Mouse (Mus musculus) limb, embryonic 14.5 days (tissue): ENCODE measurements around the gene Gpld1. TPM values are rescaled to one million over a fixed set of nuclear protein-coding genes. Genes with fewer than 3 reads are reported as not detected.
A peak's percentile ranks its signal among the peaks of the same experiment; 100 is the strongest.
"Not testable (repeated sequence)": the region's sequence is repeated elsewhere in the genome, so short reads cannot be mapped to it uniquely, and the experiment has no call there.

Experiments
- ATAC-seq: fragments of 200-750 bp; cut with Nextera tagmentation; 2 replicates; pipeline ENCODE4 v1.8.0; 2017; ENCODE audit warnings: low read depth, moderate number of reproducible peaks, moderate TSS enrichment; ENCODE audit not compliant: low FRiP score
- DNase-seq: peaks from one replicate; pipeline ENCODE4 v3.0.0-alpha.2; 2015; ENCODE audit warnings: low spot score
- H3K27ac ChIP-seq: fragments of 300-500 bp; sonication (generic); replicated peaks from 2 replicates; pipeline ENCODE4 v1.5.1; 2014; ENCODE audit warnings: low read depth, mild to moderate bottlenecking, low read length, moderate library complexity, mixed read lengths
- H3K27me3 ChIP-seq: fragments of 300-500 bp; sonication (generic); 2 replicates; pipeline ENCODE4 v1.6.1; 2014; ENCODE audit warnings: low read length, mixed read lengths; ENCODE audit not compliant: control insufficient read depth, insufficient read depth
- H3K36me3 ChIP-seq: fragments of 300-500 bp; sonication (generic); 2 replicates; pipeline ENCODE4 v1.6.1; 2014; ENCODE audit warnings: mild to moderate bottlenecking, low read length, moderate library complexity, mixed read lengths; ENCODE audit not compliant: control insufficient read depth, insufficient read depth
- H3K4me1 ChIP-seq: fragments of 300-500 bp; sonication (generic); 2 replicates; pipeline ENCODE4 v1.6.1; 2014; ENCODE audit warnings: antibody characterized with exemption, low read length, mixed read lengths; ENCODE audit not compliant: control insufficient read depth, insufficient read depth
- H3K4me2 ChIP-seq: fragments of 300-500 bp; sonication (generic); replicated peaks from 2 replicates; pipeline ENCODE4 v1.6.1; 2014; ENCODE audit warnings: low read depth, mild to moderate bottlenecking, low read length, moderate library complexity; ENCODE audit not compliant: severe bottlenecking
- H3K4me3 ChIP-seq: fragments of 300-500 bp; sonication (generic); replicated peaks from 2 replicates; pipeline ENCODE4 v1.5.1; 2014; ENCODE audit warnings: low read length
- H3K9ac ChIP-seq: fragments of 300-500 bp; sonication (generic); 2 replicates; pipeline ENCODE4 v1.6.1; 2014; ENCODE audit warnings: mild to moderate bottlenecking, low read depth, low read length, moderate library complexity; ENCODE audit not compliant: severe bottlenecking
- H3K9me3 ChIP-seq: fragments of 300-500 bp; sonication (generic); 2 replicates; pipeline ENCODE4 v1.6.1; 2016; ENCODE audit warnings: low read length; ENCODE audit not compliant: control insufficient read depth
- POLR2A ChIP-seq: fragments of 200-500 bp; IDR thresholded peaks from 2 replicates; pipeline ENCODE4 v1.8.0; 2012; ENCODE audit warnings: inconsistent platforms, mild to moderate bottlenecking, moderate library complexity, borderline replicate concordance; ENCODE audit not compliant: insufficient read depth, insufficient read length; ENCODE audit errors: extremely low read depth
- WGBS: fragments of 180-500 bp; shearing (Covaris S2); extraction: QIAGEN DNeasy Blood & Tissue Kit; methylation state at CpG from one replicate; pipeline ENCODE4 v1.1.7; 2014; 5-methylcytosine and 5-hydroxymethylcytosine counted together
- polyA plus RNA-seq, 2 experiments: library from polyadenylated mRNA; depleted of rRNA in 1 of 2; stranded (reverse) in 1 of 2; unstranded in 1 of 2; fragments of >200 nt; fragmentation: Nextera tagmentation in 1 of 2; extraction: Ambion mirVana in 1 of 2; gene quantifications; 2 replicates each; pipeline versions ENCODE4 v1.2.1 to v1.2.3; 2012 to 2014

The Gpld1 gene
- polyA plus RNA-seq, 2 experiments, result 2.4 to 3.5 TPM

DNA sequence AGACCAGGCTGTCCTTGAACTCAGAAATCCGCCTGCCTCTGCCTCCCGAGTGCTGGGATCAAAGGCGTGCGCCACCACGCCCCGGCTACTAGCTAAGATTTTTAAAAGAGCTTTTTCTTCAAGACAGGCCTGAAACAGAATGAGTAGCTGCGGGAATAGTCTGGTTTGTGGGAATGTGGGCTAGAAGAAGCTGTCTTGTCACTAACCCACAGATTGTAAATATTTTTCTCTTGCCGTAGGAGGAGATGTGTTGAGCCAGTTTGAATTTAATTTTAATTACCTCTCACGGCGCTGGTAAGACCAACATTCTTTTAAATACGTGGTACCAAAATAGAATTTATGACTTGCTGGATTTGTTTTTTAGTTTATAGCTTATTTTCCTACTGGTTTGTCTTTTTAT is 15.7 kb downstream of the Gpld1 start:
- Histone ChIP-seq H3K36me3 (no peaks in the 10 kb centered on the region), H3K4me1 (no peaks in the 10 kb centered on the region), H3K4me2 (no peak overlapping the region), H3K27me3 (no peaks in the 10 kb centered on the region), H3K27ac (no peak overlapping the region), H3K9ac (no peak overlapping the region), H3K4me3 (no peak overlapping the region), H3K9me3 (no peaks in the 10 kb centered on the region)
- WGBS, result 74% methylated on average over 11 of the region's 11 CpGs
- no peak for TF ChIP-seq POLR2A
- ATAC-seq (no peak), DNase-seq (no peak)

DNA sequence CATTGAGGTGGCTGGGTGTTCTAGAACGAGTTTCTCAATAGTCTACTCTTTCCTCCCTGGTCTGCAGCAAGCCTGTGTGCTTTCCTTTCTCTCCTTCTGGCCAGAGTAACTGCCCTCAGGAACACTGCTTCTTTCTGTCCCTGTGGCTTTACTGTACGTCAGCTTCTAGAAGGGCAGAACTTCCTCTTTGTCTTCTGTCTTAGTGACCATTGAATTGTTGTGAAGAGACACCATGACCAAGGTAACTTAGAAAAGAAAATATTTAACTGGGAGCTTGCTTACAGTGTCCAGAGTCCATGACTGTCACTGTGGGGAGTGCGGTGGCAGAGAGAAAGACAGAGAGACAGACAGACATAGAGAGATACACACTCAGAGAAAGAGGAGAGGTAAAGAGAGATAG is 17.1 kb downstream of the Gpld1 start:
- DNase-seq (no peak), ATAC-seq (no peak)
- Histone ChIP-seq H3K4me1 (no peaks in the 10 kb centered on the region), H3K9ac (no peak overlapping the region), H3K27ac (no peak overlapping the region), H3K4me3 (no peak overlapping the region), H3K27me3 (no peaks in the 10 kb centered on the region), H3K4me2 (no peak overlapping the region), H3K36me3 (no peaks in the 10 kb centered on the region), H3K9me3 (no peaks in the 10 kb centered on the region)
- 83% methylated on average over 3 of the region's 3 CpGs for WGBS
- TF ChIP-seq POLR2A, result no peak

DNA sequence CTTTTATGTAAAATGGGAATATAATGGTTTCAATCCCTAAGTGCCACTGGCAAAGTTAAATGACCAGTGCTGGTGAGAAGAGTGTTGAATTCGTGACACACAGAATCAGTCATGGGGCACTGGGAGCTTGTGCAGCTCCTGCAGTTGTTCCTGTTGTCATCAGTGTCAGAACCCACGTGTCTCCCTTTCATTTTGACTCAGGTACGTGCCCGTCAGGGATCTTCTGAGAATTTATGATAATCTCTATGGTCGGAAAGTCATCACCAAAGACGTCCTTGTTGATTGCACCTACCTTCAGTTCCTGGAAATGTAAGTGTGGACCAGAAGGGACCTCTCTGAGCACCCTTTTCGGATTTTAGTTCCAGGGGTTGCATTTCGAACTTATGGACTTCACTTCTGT is 19.2 kb downstream of the Gpld1 start:
- Histone ChIP-seq H3K4me2 (no peak overlapping the region), H3K4me1 (no peaks in the 10 kb centered on the region), H3K36me3 (no peaks in the 10 kb centered on the region), H3K4me3 (no peak overlapping the region), H3K27me3 (no peaks in the 10 kb centered on the region), H3K9ac (no peak overlapping the region), H3K9me3 (no peaks in the 10 kb centered on the region), H3K27ac (no peak overlapping the region)
- ATAC-seq (no peak), DNase-seq (no peak)
- no peak for TF ChIP-seq POLR2A
- WGBS, result 87% methylated on average over 8 of the region's 8 CpGs

DNA sequence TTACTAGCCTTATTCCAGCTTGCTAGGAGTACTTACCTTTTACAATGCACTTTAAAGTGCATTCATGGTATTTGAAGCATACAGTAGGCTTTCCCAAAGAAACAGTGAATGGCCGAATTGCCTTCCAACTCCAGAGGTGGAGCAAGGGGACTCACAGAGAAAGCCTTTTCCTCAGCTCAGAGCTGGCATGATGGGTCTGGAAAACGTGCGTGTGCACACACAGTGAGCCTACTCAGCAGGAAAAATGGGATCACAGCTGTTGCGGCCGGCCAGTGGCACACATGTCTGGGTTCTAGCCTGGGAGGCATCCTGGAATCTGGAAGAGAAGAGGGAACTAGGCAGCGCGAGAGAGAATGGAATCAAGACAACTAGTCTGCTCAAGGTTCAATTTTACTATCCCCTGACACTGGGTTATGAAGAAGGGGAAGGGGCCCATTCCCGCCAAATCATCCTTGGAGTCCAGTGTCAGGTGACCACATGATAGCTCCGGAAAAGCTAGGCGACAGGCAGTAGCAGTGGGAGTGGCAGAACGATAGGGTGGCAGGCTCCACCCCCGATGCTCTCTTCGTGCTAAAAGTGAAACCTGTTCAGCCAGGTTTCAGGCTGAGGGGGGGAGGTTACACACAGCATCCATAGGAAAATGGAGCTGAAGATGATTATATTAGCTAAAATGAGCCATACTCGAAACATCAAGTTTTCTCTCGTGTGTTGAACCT is 22.3 kb downstream of the Gpld1 start:
- no peak for TF ChIP-seq POLR2A
- Histone ChIP-seq H3K27me3 (no peaks in the 10 kb centered on the region), H3K9me3 (no peaks in the 10 kb centered on the region), H3K27ac (no peak overlapping the region), H3K4me1 (no peaks in the 10 kb centered on the region), H3K9ac (peak overlapping the region; percentile 40), H3K36me3 (no peaks in the 10 kb centered on the region), H3K4me3 (peak overlapping the region; percentile 32), H3K4me2 (peak overlapping the region; percentile 53)
- DNase-seq, result peak; percentile 31
- 14% methylated on average over 15 of the region's 15 CpGs for WGBS
- no peak for ATAC-seq

DNA sequence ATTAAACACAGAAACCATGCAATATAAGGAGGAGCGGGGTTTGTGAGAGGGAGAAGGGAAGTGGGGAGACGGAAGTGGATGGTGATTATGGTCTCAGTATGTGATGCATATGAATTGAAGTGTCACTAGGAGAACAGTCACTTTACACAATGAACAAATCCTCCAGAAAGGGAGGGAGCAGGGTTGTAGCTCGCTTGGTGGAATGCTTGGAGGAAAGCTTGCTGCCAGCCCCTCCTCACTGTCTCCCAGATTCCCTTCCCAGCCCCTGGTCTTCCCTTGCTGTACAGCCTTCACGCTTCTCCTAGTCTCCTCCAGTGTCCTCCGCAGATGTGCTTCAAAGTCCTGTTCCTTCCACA is 22.9 kb downstream of the Gpld1 start:
- Histone ChIP-seq H3K4me2 (peak overlapping the region; percentile 53), H3K4me3 (peak overlapping the region; percentile 32), H3K9me3 (no peaks in the 10 kb centered on the region), H3K27me3 (no peaks in the 10 kb centered on the region), H3K27ac (no peak overlapping the region), H3K4me1 (no peaks in the 10 kb centered on the region), H3K9ac (peak overlapping the region; percentile 40), H3K36me3 (no peaks in the 10 kb centered on the region)
- no peak for TF ChIP-seq POLR2A
- no peak for ATAC-seq
- DNase-seq, result no peak
- WGBS, result 28% methylated on average over 5 of the region's 5 CpGs

DNA sequence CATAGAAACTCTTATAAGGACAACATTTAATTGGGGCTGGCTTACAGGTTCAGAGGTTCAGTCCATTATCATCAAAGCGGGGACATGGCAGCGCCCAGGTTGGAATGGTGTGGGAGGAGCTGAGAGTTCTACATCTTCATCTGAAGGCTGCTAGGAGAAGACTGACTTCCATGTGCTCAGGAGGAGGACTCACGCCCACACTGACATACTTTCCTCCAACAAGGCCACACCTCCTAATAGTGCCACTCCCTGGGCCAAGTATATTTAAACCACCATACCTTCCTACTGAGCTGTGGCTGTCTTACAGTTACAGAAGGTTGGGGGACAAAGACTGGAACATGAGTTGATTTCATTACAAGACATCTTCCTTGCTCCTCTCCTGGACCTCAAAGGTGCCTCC is 28.8 kb downstream of the Gpld1 start:
- not testable (repeated sequence) for ATAC-seq

More for the DNA sequence above, 28.8 kb downstream of the Gpld1 start:
- H3K9me3 ChIP-seq, H3K9ac ChIP-seq, H3K4me1 ChIP-seq, H3K4me3 ChIP-seq, H3K27me3 ChIP-seq, DNase-seq, H3K27ac ChIP-seq, H3K36me3 ChIP-seq, H3K4me2 ChIP-seq: not testable (repeated sequence)
- 90% methylated on average over 3 of the region's 3 CpGs for WGBS
